Mouse (Mus musculus) limb, embryonic 12.5 days (tissue): ENCODE measurements around the gene Mypn. TPM values are rescaled to one million over a fixed set of nuclear protein-coding genes. Genes with fewer than 3 reads are reported as not detected.

ENCODE experiments used
- ATAC-seq: fragments of 200-750 bp; cut with Nextera tagmentation; 2 replicates; pipeline ENCODE4 v1.8.0; 2017; ENCODE audit warnings: low read depth, moderate TSS enrichment; ENCODE audit not compliant: insufficient number of reproducible peaks, insufficient read depth, low FRiP score, low TSS enrichment
- H3K27ac ChIP-seq: fragments of 300-500 bp; sonication (generic); 2 replicates; pipeline ENCODE4 v1.5.1; 2016; ENCODE audit warnings: mild to moderate bottlenecking, moderate library complexity
- H3K27me3 ChIP-seq: fragments of 300-500 bp; sonication (generic); 2 replicates; pipeline ENCODE4 v1.6.1; 2016; ENCODE audit warnings: mild to moderate bottlenecking, moderate library complexity
- H3K36me3 ChIP-seq: fragments of 300-500 bp; sonication (generic); 2 replicates; pipeline ENCODE4 v1.6.1; 2016; ENCODE audit warnings: mild to moderate bottlenecking, moderate library complexity
- H3K4me1 ChIP-seq: fragments of 300-500 bp; sonication (generic); replicated peaks from 2 replicates; pipeline ENCODE4 v1.6.1; 2016
- H3K4me2 ChIP-seq: fragments of 300-500 bp; sonication (generic); 2 replicates; pipeline ENCODE4 v1.6.1; 2016; ENCODE audit warnings: mild to moderate bottlenecking, moderate library complexity
- H3K4me3 ChIP-seq: fragments of 300-500 bp; sonication (generic); replicated peaks from 2 replicates; pipeline ENCODE4 v1.5.1; 2016; ENCODE audit warnings: mild to moderate bottlenecking
- H3K9ac ChIP-seq: fragments of 300-500 bp; sonication (generic); replicated peaks from 2 replicates; pipeline ENCODE4 v1.6.1; 2016; ENCODE audit warnings: mild to moderate bottlenecking, moderate library complexity
- H3K9me3 ChIP-seq: fragments of 300-500 bp; sonication (generic); 2 replicates; pipeline ENCODE4 v1.6.1; 2016; ENCODE audit warnings: mild to moderate bottlenecking, moderate library complexity
- WGBS: fragments of 180-500 bp; shearing (Covaris S2); methylation state at CpG from one replicate; pipeline ENCODE4 v1.1.7; 2016; 5-methylcytosine and 5-hydroxymethylcytosine counted together
- polyA plus RNA-seq: library from polyadenylated mRNA; unstranded; fragments of >200 nt; fragmentation: Nextera tagmentation; extraction: Ambion mirVana; gene quantifications from 2 replicates; pipeline ENCODE4 v1.2.1, GENCODE M21; 2016

Gene Mypn
- polyA plus RNA-seq, 1 experiment from 2014 or later = 1.4 TPM

DNA sequence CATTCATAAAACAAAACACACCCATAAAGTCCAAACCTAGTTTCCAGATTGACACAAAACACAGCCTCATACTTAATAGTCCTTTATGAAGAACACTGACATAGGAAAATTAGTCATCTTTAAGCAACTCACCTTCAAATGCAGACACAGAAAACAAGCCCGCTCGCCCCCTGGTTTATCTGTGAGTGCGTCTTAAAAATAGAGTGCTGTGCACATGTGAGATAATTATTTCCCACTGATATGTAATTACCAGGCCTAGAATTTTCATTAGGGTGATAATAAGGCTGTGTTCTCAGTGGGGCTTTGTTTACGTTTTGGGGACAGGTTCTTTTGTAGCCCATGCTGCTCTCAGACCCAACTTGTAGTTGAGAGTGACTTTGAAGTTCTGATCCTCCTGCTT is 4.7 kb downstream of the Mypn start:
- no peaks in the 10 kb centered on the region for H3K4me1 ChIP-seq
- H3K4me2 ChIP-seq = no peak overlapping the region
- no peaks in the 10 kb centered on the region for H3K36me3 ChIP-seq
- H3K9me3 ChIP-seq = no peaks in the 10 kb centered on the region
- no peak overlapping the region for H3K9ac ChIP-seq
- ATAC-seq = no peak
- H3K27me3 ChIP-seq = no peaks in the 10 kb centered on the region
- no peak overlapping the region for H3K4me3 ChIP-seq
- no peak overlapping the region for H3K27ac ChIP-seq
- WGBS = 75% methylated on average over 4 of the region's 4 CpGs

DNA sequence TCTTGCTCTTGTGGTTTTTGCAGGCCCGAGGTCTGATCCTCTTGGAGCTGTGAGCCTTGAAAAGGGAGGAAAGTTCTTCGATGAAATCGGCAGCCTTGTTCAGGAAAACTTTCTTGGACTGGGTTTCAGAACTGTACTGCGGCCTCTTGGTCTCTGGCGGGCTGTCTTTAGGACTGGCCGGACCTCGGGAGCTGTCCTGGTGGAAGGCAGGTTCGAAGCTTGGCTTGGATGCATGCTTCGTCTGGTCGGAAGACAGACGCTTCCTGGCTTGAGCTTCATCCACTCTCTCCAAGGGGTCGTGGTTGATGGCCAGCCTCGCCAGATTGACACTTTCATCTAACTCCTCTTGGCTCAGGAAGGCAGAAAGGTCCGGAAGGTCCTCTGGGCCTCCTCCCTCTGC is 11.0 kb downstream of the Mypn start:
- Histone ChIP-seq H3K4me1 (no peaks in the 10 kb centered on the region; the same call in 1 of the 2 replicates), H3K9ac (no peak overlapping the region), H3K4me3 (no peak overlapping the region), H3K36me3 (no peaks in the 10 kb centered on the region), H3K4me2 (no peak overlapping the region), H3K27me3 (no peaks in the 10 kb centered on the region), H3K9me3 (no peaks in the 10 kb centered on the region), H3K27ac (no peak overlapping the region)
- WGBS = 84% methylated on average over 14 of the region's 14 CpGs
- ATAC-seq = no peak

GRCm38 (mm10) chr10:63192276-63192675 is 11.5 kb downstream of the Mypn start:
- no peaks in the 10 kb centered on the region for H3K9me3 ChIP-seq
- H3K27me3 ChIP-seq = no peaks in the 10 kb centered on the region
- no peak overlapping the region for H3K4me2 ChIP-seq
- no peak overlapping the region for H3K4me3 ChIP-seq
- no peaks in the 10 kb centered on the region for H3K36me3 ChIP-seq
- no peaks in the 10 kb centered on the region; the same call in 1 of the 2 replicates for H3K4me1 ChIP-seq
- no peak for ATAC-seq
- H3K27ac ChIP-seq = no peak overlapping the region
- WGBS = 65% methylated on average over 18 of the region's 18 CpGs
- H3K9ac ChIP-seq = no peak overlapping the region

DNA sequence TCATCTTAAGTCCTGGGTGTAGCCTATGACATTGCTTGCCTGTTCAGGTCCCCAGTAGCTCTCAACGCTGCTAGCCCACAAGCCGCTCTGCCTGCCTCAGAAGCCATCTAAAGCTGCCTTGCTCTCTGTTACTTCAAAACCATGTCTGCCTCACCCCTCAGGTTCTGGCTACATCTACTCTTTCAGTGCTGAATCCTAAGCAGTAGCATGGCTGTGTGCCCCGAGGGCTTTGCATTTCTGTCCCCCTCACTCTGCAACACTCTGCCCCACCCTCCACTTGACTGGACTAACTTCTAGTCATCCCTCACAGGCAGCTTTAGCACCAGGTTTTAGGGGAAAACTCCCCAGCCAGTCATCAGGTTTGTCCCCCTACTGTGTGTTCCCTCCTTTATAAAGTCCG is 19.3 kb downstream of the Mypn start:
- Histone ChIP-seq H3K4me2 (no peak overlapping the region), H3K27ac (no peak overlapping the region), H3K36me3 (no peaks in the 10 kb centered on the region), H3K9ac (no peak overlapping the region), H3K4me3 (no peak overlapping the region), H3K27me3 (no peaks in the 10 kb centered on the region), H3K4me1 (no peaks in the 10 kb centered on the region; the same call in none of the 2 replicates), H3K9me3 (no peaks in the 10 kb centered on the region)
- 77% methylated on average over 4 of the region's 4 CpGs for WGBS
- no peak for ATAC-seq

DNA sequence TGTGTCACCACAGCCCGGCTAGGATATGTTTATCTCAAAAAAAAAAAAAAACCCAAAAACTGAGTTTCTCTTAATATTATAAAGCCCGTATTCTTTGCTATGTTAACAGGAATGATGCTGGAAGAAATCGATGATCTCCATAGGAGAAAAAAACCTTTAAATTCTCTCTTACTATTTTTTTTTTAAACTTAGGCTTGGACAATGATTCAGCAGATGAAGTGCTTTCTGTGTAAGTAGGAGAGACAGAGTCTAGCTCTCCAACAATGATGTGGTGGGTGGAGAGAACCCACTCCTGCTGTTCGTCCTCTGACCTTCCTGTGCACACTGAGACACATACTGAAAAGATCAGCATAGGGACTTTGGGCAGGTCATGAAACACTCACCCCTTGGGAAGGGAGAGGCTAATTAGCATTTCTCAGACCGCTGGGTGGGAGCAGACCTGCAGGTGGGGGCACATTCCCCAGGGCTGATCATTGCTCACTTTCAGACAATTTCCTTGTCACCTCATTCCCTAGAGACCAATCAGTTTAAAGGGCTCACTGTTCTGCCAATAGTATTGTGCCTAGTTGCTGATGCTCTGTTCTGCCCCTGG is 21.5 kb downstream of the Mypn start:
- Histone ChIP-seq H3K36me3 (no peaks in the 10 kb centered on the region), H3K27me3 (no peaks in the 10 kb centered on the region), H3K4me2 (no peak overlapping the region), H3K9ac (no peak overlapping the region), H3K9me3 (no peaks in the 10 kb centered on the region), H3K4me3 (no peak overlapping the region), H3K4me1 (no peaks in the 10 kb centered on the region; the same call in 1 of the 2 replicates), H3K27ac (no peak overlapping the region)
- WGBS = 67% methylated on average over 5 of the region's 5 CpGs
- no peak for ATAC-seq

GRCm38 (mm10) chr10:63181166-63181565 is 22.6 kb downstream of the Mypn start:
- H3K4me2 ChIP-seq = no peak overlapping the region
- H3K4me1 ChIP-seq = no peaks in the 10 kb centered on the region; the same call in 1 of the 2 replicates
- 82% methylated on average over 1 of the region's 1 CpGs for WGBS
- H3K36me3 ChIP-seq = no peaks in the 10 kb centered on the region
- ATAC-seq = no peak
- H3K9me3 ChIP-seq = no peaks in the 10 kb centered on the region
- no peaks in the 10 kb centered on the region for H3K27me3 ChIP-seq
- H3K9ac ChIP-seq = no peak overlapping the region
- no peak overlapping the region for H3K27ac ChIP-seq
- no peak overlapping the region for H3K4me3 ChIP-seq

DNA sequence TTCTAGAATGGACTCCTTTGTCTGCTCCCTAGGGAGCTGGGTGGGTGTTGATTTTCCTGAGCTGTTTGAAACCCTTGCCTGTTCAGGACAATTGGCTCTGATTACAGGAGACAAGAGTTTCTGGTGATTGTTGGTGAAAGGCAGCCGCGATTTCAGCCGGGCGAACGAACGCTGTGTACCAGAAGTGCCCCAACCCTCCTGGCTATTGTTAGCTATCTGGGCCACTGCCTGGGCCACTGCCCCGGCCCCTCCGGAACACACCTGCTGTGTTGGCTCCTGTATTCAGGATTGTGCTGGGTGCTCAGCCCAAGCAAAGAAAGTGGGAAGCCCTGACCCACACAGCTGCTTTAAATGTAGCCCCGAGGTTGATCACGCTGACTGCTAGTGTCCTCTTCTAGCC is 24.2 kb downstream of the Mypn start:
- H3K27me3 ChIP-seq = no peaks in the 10 kb centered on the region
- H3K9me3 ChIP-seq = no peaks in the 10 kb centered on the region
- H3K9ac ChIP-seq = no peak overlapping the region
- H3K4me1 ChIP-seq = no peaks in the 10 kb centered on the region
- no peak overlapping the region for H3K27ac ChIP-seq
- no peak overlapping the region for H3K4me3 ChIP-seq
- WGBS = 85% methylated on average over 10 of the region's 10 CpGs
- ATAC-seq = no peak
- no peak overlapping the region for H3K4me2 ChIP-seq
- H3K36me3 ChIP-seq = no peaks in the 10 kb centered on the region

- no peaks in the 10 kb centered on the region for H3K27me3 ChIP-seq
- H3K4me2 ChIP-seq = no peak overlapping the region
- 92% methylated on average over 2 of the region's 2 CpGs for WGBS
- no peak; the same call in 1 of the 2 replicates for ATAC-seq
- H3K36me3 ChIP-seq = no peaks in the 10 kb centered on the region
- no peak overlapping the region for H3K9ac ChIP-seq
- H3K27ac ChIP-seq = no peak overlapping the region
- H3K4me3 ChIP-seq = no peak overlapping the region
- H3K4me1 ChIP-seq = no peaks in the 10 kb centered on the region
- no peaks in the 10 kb centered on the region for H3K9me3 ChIP-seq
Observed at GRCm38 (mm10) chr10:63178318-63178717, 25.4 kb downstream of the Mypn start.

DNA sequence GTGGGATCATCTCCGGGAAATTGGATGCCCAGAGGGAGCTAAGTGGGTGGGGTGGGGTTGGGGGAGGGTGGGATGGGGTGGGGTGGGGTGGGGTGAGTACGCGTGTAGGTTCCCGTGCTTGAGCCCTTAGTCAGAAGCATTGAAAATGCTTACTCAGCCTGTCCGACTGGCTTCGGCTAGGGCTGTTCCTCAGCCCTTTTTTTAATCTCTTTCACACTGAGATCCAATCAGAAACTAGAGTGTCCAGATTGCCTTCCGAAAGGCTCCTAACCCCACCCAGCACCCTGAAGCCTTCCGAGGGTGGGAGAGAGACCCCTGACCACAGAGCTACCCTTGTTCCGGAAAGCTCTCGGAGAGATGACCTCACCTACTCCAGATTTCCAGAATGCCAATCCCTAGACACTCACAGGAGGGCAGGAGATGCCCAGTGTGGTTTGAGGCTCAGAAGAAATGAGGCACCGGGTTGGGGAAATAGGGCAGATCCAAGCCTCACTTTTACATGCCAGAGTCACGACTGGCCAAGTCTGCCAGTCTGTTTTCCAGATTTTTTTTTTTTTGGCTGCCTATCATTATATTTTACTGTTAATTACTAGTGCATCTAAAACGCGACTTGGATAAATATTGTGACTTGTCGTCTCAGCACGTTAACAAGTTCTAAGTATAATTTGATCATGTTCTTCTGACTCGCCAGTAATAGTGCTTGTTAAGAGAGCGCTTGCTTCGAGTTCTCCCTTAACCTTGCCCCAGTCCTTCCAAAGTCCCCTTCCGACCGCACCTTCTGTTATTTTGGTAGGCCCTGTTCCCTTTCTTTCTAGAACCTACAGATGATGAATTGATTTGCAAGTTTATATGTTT is 26.2 kb downstream of the Mypn start:
- H3K36me3 ChIP-seq = no peaks in the 10 kb centered on the region
- H3K27ac ChIP-seq = no peak overlapping the region
- no peak overlapping the region for H3K9ac ChIP-seq
- no peak for ATAC-seq
- no peaks in the 10 kb centered on the region for H3K27me3 ChIP-seq
- no peaks in the 10 kb centered on the region for H3K4me1 ChIP-seq
- H3K4me2 ChIP-seq = no peak overlapping the region
- H3K9me3 ChIP-seq = no peaks in the 10 kb centered on the region
- no peak overlapping the region for H3K4me3 ChIP-seq
- 78% methylated on average over 21 of the region's 21 CpGs for WGBS

DNA sequence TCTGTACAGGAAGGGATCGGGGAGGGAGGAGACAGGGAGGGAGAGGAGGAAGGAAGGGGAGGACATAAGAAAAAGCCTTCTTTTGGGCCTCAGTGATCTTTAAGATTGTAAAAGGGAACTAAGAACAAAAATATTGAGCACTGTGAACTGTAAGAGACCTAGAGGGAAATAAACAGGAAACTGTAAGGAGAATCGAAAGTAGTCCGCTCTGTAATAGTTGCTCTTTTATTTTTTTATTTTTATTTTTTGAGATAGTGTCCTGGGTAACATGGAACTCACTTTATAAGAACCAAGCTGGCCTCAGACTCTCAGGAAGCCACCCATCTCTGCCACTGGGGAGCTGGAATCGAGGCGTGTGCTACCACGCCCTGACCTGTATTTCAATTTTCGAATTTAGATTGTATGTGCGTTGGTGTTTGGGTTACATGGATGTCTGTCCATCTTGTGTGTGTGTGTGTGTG is 27.3 kb downstream of the Mypn start:
- WGBS = 92% methylated on average over 8 of the region's 8 CpGs

GRCm38 (mm10) chr10:63172089-63172488 is 31.7 kb downstream of the Mypn start:
- Histone ChIP-seq H3K9ac (no peak overlapping the region), H3K4me1 (no peaks in the 10 kb centered on the region), H3K27me3 (no peaks in the 10 kb centered on the region), H3K4me3 (no peak overlapping the region), H3K27ac (no peak overlapping the region), H3K9me3 (no peaks in the 10 kb centered on the region), H3K4me2 (no peak overlapping the region), H3K36me3 (no peaks in the 10 kb centered on the region)
- no peak for ATAC-seq
- WGBS = 76% methylated on average over 3 of the region's 3 CpGs

More for the DNA sequence above, 27.3 kb downstream of the Mypn start:
- Histone ChIP-seq H3K9ac (no peak overlapping the region), H3K9me3 (no peaks in the 10 kb centered on the region), H3K27ac (no peak overlapping the region), H3K4me1 (no peaks in the 10 kb centered on the region), H3K36me3 (no peaks in the 10 kb centered on the region), H3K4me3 (no peak overlapping the region), H3K4me2 (no peak overlapping the region), H3K27me3 (no peaks in the 10 kb centered on the region)
- ATAC-seq = no peak
